Mouse (Mus musculus) megakaryocyte progenitor cell, adult 5-6 weeks (primary cell): Measurements from ENCODE around the gene Olfr61. TPM values are rescaled to one million over a fixed set of nuclear protein-coding genes. Genes with fewer than 3 reads are reported as not detected.
"Not testable (repeated sequence)": the region's sequence is repeated elsewhere in the genome, so short reads cannot be mapped to it uniquely, and the experiment has no call there.

Experiments
- ATAC-seq: replicated peaks from 2 replicates; pipeline ENCODE4 v1.8.0; 2016; ENCODE audit warnings: mild to moderate bottlenecking, moderate TSS enrichment, inconsistent platforms; ENCODE audit not compliant: poor library complexity
- total RNA-seq, 2 experiments: library from RNA; stranded (forward) in 1 of 2; stranded (reverse) in 1 of 2; fragments of 157-497, 149-512 nt in 1 of 2; fragments of 200-1000 nt in 1 of 2; gene quantifications; 2 replicates each; pipeline versions ENCODE4 v1.2.3 to v1.2.4; 2015 to 2017

Olfr61 gene
- not detected in 2 replicates for total RNA-seq (2015)
- total RNA-seq (2017) = not detected in 2 replicates

- not testable (repeated sequence) for ATAC-seq
Measured at GRCm38 (mm10) chr7:140628670-140629069, at the start of gene Olfr61. Olfr61 (plus strand) TSS chr7:140628970.

- ATAC-seq = not testable (repeated sequence)
Measured at GRCm38 (mm10) chr7:140600969-140601368, 27.8 kb upstream of the Olfr61 start, which contains the start of gene Olfr46. Olfr46 (plus strand) TSS chr7:140601269.

GRCm38 (mm10) chr7:140630559-140630958 is 1.8 kb downstream of the Olfr61 start:
- no peak for ATAC-seq

- ATAC-seq = no peak
Measured at GRCm38 (mm10) chr7:140646152-140646551, 17.4 kb downstream of the Olfr61 start, which contains the start of gene Olfr53. Olfr53 (plus strand) TSS chr7:140646452.

GRCm38 (mm10) chr7:140659630-140660029 is 30.9 kb downstream of the Olfr61 start, which contains the start of gene Olfr539:
Olfr539 (plus strand) TSS chr7:140659930.
- no peak for ATAC-seq

- ATAC-seq = not testable (repeated sequence)
Measured at GRCm38 (mm10) chr7:140670693-140671092, 41.9 kb downstream of the Olfr61 start.

- ATAC-seq = no peak
Measured at GRCm38 (mm10) chr7:140675863-140676262, 47.1 kb downstream of the Olfr61 start.

GRCm38 (mm10) chr7:140679591-140679990 is 50.8 kb downstream of the Olfr61 start:
- ATAC-seq = not testable (repeated sequence)

- ATAC-seq = no peak
Measured at GRCm38 (mm10) chr7:140681651-140682050, 52.9 kb downstream of the Olfr61 start, which contains the start of gene Olfr45. Olfr45 (plus strand) TSS chr7:140681951.

Other genes with a start within 250 kb of the Olfr61 start
- gene Olfr531, start 226.1 kb upstream of the Olfr61 start, total RNA-seq (2015) = not detected in 2 replicates
- gene Olfr531, start 226.1 kb upstream of the Olfr61 start, total RNA-seq (2017) = not detected in 2 replicates
- not detected in 2 replicates for gene Olfr532, start 207.3 kb upstream of the Olfr61 start, total RNA-seq (2015)
- gene Olfr532, start 207.3 kb upstream of the Olfr61 start, total RNA-seq (2017) = not detected in 2 replicates
- gene Olfr533, start 165.6 kb upstream of the Olfr61 start, total RNA-seq (2015) = not detected in 2 replicates
- gene Olfr533, start 165.6 kb upstream of the Olfr61 start, total RNA-seq (2017) = not detected in 2 replicates
- not detected in 2 replicates for gene Olfr535, start 144.8 kb upstream of the Olfr61 start, total RNA-seq (2015)
- not detected in 2 replicates for gene Olfr535, start 144.8 kb upstream of the Olfr61 start, total RNA-seq (2017)
- not detected in 2 replicates for gene Olfr536, start 121.6 kb upstream of the Olfr61 start, total RNA-seq (2015)
- gene Olfr536, start 121.6 kb upstream of the Olfr61 start, total RNA-seq (2017) = not detected in 2 replicates
- not detected in 2 replicates for gene Olfr538, start 61.1 kb upstream of the Olfr61 start, total RNA-seq (2015)
- not detected in 2 replicates for gene Olfr538, start 61.1 kb upstream of the Olfr61 start, total RNA-seq (2017)
- not detected in 2 replicates for gene Olfr46, start 27.7 kb upstream of the Olfr61 start, total RNA-seq (2015)
- gene Olfr46, start 27.7 kb upstream of the Olfr61 start, total RNA-seq (2017) = not detected in 2 replicates
- not detected in 2 replicates for gene Olfr53, start 17.5 kb downstream of the Olfr61 start, total RNA-seq (2015)
- not detected in 2 replicates for gene Olfr53, start 17.5 kb downstream of the Olfr61 start, total RNA-seq (2017)
- gene Olfr539, start 31.0 kb downstream of the Olfr61 start, total RNA-seq (2015) = not detected in 2 replicates
- gene Olfr539, start 31.0 kb downstream of the Olfr61 start, total RNA-seq (2017) = not detected in 2 replicates
- gene Olfr45, start 53.0 kb downstream of the Olfr61 start, total RNA-seq (2015) = not detected in 2 replicates
- gene Olfr45, start 53.0 kb downstream of the Olfr61 start, total RNA-seq (2017) = 0.10 TPM in 1 of 2 replicates, not detected in the other
- not detected in 2 replicates for gene Olfr541, start 68.3 kb downstream of the Olfr61 start, total RNA-seq (2015)
- gene Olfr541, start 68.3 kb downstream of the Olfr61 start, total RNA-seq (2017) = not detected in 2 replicates
- not detected in 2 replicates for gene Cyp2e1, start 134.8 kb downstream of the Olfr61 start, total RNA-seq (2015)
- gene Cyp2e1, start 134.8 kb downstream of the Olfr61 start, total RNA-seq (2017) = not detected in 2 replicates
- gene Syce1, start 158.9 kb downstream of the Olfr61 start, total RNA-seq (2015) = 0.20 and 1.4 TPM in 2 replicates
- 2.7 and 4.4 TPM in 2 replicates for gene Syce1, start 158.9 kb downstream of the Olfr61 start, total RNA-seq (2017)
- gene Zfp941, start 193.2 kb downstream of the Olfr61 start, total RNA-seq (2015) = 0.66 and 1.2 TPM in 2 replicates
- gene Zfp941, start 193.2 kb downstream of the Olfr61 start, total RNA-seq (2017) = 1.4 and 1.5 TPM in 2 replicates
- not detected in 2 replicates for gene Urah, start 206.0 kb downstream of the Olfr61 start, total RNA-seq (2015)
- gene Urah, start 206.0 kb downstream of the Olfr61 start, total RNA-seq (2017) = not detected in 2 replicates
- gene Scgb1c1, start 216.6 kb downstream of the Olfr61 start, total RNA-seq (2015) = not detected in 2 replicates
- not detected in 2 replicates for gene Scgb1c1, start 216.6 kb downstream of the Olfr61 start, total RNA-seq (2017)
- gene Odf3, start 218.8 kb downstream of the Olfr61 start, total RNA-seq (2015) = not detected in 2 replicates
- gene Odf3, start 218.8 kb downstream of the Olfr61 start, total RNA-seq (2017) = not detected in 2 replicates
- gene Gm45785, start 227.4 kb downstream of the Olfr61 start, total RNA-seq (2015) = 0.35 TPM in 1 of 2 replicates, not detected in the other
- gene Gm45785, start 227.4 kb downstream of the Olfr61 start, total RNA-seq (2017) = not detected in 2 replicates
- 26.0 and 38.2 TPM in 2 replicates for gene Ric8a, start 228.0 kb downstream of the Olfr61 start, total RNA-seq (2015)
- gene Ric8a, start 228.0 kb downstream of the Olfr61 start, total RNA-seq (2017) = 24.4 and 27.3 TPM in 2 replicates
- 9.9 and 12.3 TPM in 2 replicates for gene Bet1l, start 228.6 kb downstream of the Olfr61 start, total RNA-seq (2015)
- gene Bet1l, start 228.6 kb downstream of the Olfr61 start, total RNA-seq (2017) = 21.8 and 24.6 TPM in 2 replicates